Mouse (Mus musculus) v-Abl transformed pro-B cells (cell line): ENCODE measurements around the gene Dnajc17.

Experiments
- in situ Hi-C, 2 experiments: fragments of 400-800 bp; cut with MboI; formaldehyde crosslinking; loops; one replicate each; pipeline ENCODE4 v1.15.1; 2025; ENCODE audit not compliant: unreplicated experiment in 2 of 2

Dnajc17 gene

GRCm38 (mm10) chr2:119166901-119167865 is 41.4 kb downstream of the Dnajc17 start, which contains the start of gene Gchfr:
Gene Gchfr (plus strand): TSS chr2:119167773.
- in situ Hi-C loops, result no loop called here

DNA sequence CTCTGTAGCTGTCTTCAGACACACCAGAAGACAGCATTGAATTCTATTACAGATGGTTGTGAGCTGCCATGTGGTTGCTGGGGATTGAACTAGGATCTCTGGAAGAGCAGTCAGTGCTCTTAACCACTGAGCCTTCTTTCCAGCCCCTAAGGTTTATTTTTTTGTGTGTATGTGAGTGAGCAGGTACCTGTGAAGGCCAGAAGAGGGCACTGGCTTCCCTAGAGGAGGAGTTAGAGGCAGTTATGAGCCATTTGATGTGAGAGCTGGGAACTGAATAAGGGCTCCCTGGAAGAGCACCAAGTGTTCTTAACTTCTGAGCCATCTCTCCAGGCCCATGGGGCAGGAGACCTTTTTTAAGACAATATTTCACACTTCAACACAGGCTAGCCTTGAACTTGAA is 43.2 kb downstream of the Dnajc17 start:
- in situ Hi-C loops, result no loop called here

GRCm38 (mm10) chr2:119163999-119164398 is 44.6 kb downstream of the Dnajc17 start:
- in situ Hi-C loops, result no loop called here

DNA sequence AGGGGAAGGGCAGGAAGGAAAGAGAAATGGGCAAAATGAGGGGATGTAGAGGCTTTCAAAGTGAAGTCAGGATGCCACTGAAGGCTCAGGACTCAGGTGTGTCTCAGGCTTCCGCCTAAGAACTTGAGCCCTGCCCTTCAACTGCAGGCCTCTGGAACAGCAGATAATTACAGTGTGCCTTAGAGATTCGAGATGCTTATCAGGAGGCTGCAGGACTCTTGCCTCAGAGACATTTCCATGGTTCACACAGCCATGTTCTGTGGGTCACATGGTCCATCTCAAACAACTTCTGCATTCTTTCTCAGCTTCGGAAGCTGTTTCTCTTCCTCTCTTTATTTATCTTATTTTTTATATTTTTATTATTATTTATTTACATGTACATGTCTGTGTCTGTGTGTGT is 45.5 kb downstream of the Dnajc17 start:
- in situ Hi-C loops, result no loop called here

GRCm38 (mm10) chr2:119161247-119161646 is 47.3 kb downstream of the Dnajc17 start:
- in situ Hi-C loops, result no loop called here

GRCm38 (mm10) chr2:119157836-119158235 is 50.8 kb downstream of the Dnajc17 start:
- in situ Hi-C loops, result no loop called here

GRCm38 (mm10) chr2:119156681-119157572 is 51.7 kb downstream of the Dnajc17 start, which contains the start of gene Rmdn3:
Gene Rmdn3 (minus strand): TSS chr2:119157034.
- in situ Hi-C loops, result no loop called here

GRCm38 (mm10) chr2:119156081-119156680 is 52.4 kb downstream of the Dnajc17 start:
- in situ Hi-C loops, result no loop called here

GRCm38 (mm10) chr2:119155388-119155787 is 53.2 kb downstream of the Dnajc17 start:
- in situ Hi-C loops, result no loop called here

- in situ Hi-C loops, result loop anchor here (5.0 kb wide), 1 partner anchor 33 kb away; no protein-coding TSS in a partner anchor
Measured at GRCm38 (mm10) chr2:119154683-119155082, 53.9 kb downstream of the Dnajc17 start.

GRCm38 (mm10) chr2:119152255-119152654 is 56.3 kb downstream of the Dnajc17 start:
- in situ Hi-C loops, result loop anchor here (5.0 kb wide), 1 partner anchor 35 kb away; no protein-coding TSS in a partner anchor

DNA sequence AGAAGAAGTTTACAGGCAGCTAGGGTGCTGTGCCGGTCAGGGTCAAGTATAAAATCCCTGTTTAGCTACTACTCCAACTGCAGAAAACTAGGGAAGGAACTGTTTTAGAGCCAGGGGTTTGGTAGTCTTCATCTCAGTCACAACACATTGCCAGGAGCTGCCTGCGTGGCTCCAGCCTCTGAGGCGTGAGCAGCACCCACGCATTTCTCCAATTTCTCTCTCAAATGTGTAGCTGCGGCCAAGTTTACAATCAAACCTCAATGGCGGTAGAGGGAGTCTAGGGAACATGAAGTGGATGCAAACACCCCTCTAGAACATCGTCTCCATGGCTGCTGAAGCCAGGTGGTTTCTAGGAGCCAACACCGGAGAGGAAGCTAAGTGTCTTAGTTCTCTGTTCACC is 60.8 kb downstream of the Dnajc17 start:
- in situ Hi-C loops, result no loop called here

DNA sequence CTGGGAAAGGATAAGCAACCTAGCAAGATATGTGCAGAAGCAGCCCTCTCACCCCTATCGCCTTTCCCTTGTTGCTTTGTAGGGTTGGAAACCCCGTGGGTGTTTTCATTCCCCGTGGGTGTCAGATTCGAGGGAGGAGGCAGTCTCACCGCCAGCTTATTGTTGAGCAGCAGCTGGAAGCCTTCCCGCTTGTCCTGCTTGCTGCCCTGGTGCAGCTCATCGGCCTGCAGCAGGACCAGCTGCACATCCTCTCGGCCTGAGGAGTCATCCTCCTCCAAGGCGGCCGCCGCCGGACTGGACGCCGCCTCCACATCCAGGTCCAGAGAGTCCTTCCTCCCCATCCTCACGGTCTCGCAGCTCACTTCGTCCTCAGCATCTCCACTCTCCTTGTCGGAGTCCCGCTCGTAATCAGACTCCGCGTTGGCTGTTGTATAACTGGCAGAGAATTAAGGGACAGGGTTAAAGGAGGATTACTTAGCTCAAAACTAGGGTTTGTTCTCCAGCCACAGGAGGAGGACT is 61.4 kb downstream of the Dnajc17 start:
- in situ Hi-C loops, result no loop called here

DNA sequence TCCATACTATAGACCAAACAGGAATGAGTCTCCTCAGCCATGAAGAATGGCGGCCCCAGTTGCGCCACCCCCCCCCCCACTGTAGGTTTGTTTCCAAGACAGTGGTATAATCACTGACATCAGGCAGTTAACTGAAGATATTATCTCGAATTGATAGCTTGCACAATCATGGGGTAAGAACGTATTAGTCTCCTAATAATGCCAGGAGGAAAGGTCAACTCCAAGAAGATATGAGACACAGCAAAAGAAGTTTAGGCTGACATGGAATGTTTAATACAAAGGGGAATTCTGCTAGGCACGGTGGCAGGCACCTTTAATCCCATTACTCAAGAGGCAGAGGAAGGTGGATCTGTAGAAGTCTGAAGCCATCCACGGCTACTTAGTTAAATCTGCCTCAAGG is 62.2 kb downstream of the Dnajc17 start:
- in situ Hi-C loops, result no loop called here

DNA sequence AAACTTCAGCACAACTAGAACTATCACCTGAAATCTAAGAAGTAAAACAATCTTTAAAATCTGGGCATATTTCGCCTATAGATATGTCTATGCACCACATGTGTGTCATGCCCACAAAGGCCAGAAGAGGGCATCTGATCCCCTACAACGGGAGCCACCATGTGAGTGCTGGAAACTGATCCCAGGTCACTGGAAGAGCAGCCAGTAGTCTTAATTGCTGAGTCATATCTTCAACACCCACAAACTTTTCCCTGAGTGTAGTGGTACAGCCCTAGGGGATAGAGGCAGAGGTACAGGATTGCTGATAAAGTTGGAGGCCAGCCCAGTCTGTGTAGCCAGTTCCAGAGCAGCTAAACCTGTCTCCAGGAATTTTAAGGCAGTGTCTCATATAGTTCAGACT is 63.4 kb downstream of the Dnajc17 start:
- in situ Hi-C loops, result no loop called here

- in situ Hi-C loops, result no loop called here
Measured at GRCm38 (mm10) chr2:119136346-119136898, 72.2 kb downstream of the Dnajc17 start.
